Mouse (Mus musculus) kidney, adult 2 months (tissue): ENCODE measurements around the gene Cdt1.

Source experiments
- CTCF ChIP-seq: fragments of 200-500 bp; conservative IDR thresholded peaks from 2 replicates; pipeline ENCODE4 v1.5.1; 2011; ENCODE audit warnings: low read depth, mild to moderate bottlenecking, control low read depth, low read length, moderate library complexity, mixed read lengths; ENCODE audit not compliant: insufficient read depth, insufficient read length
- POLR2A ChIP-seq: fragments of 200-500 bp; IDR thresholded peaks from one replicate; pipeline ENCODE4 v1.6.1; 2011; ENCODE audit warnings: low read depth, low read length, control low read depth

GRCm38 (mm10) chr8:122586749-122587148 is 18.9 kb downstream of the Cdt1 start:
- TF ChIP-seq CTCF = no peak
- no peak for TF ChIP-seq POLR2A
